Mouse (Mus musculus) G1E-ER4 (cell line): ENCODE results near the gene Raet1e. TPM values are rescaled to one million over a fixed set of nuclear protein-coding genes. Genes with fewer than 3 reads are reported as not detected.
"Not testable (repeated sequence)": the region's sequence is repeated elsewhere in the genome, so short reads cannot be mapped to it uniquely, and the experiment has no call there.

ENCODE experiments used
- GATA1 ChIP-seq: IDR thresholded peaks from one replicate; pipeline ENCODE4 v1.8.0; 2012; ENCODE audit warnings: low read length, inconsistent platforms
- polyA plus RNA-seq: library from polyadenylated mRNA; stranded (reverse); fragments of >175 nt; gene quantifications from 2 replicates; pipeline ENCODE4 v1.2.3, GENCODE M21; 2012

Gene Raet1e
- polyA plus RNA-seq = not detected in 2 replicates

DNA sequence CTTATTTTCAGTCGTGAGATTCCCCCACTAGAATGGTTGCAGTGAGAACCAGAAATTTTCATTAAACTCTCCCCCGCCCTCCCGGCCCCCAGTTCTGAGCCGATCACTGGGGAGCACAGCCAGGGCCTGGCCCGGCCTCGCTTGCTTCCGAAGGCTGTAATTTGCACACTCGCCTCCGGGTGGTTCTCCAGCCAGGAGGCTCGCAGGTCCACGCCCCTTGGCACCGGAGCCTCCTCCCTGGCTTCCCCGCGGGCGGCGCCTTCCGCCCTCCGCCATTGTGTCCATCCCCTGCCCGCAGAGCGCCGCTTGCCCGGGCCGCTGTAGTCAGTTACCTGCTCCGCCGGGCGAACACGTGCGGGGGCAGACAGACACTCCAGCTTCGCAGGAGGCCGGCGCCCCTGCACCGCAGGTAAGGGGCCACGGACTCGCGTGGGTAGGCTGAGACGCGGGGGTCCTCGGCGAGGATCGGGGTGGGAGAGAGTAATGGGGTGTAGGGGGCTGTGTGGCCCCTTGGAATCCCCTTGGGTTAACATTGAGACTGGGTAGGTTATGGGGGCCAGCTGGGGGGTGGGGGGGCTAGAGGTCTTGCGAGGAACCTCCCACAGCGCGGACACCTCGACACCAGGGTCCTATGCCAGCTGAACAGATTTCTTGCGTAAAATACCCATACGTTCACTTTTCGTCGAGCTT lies at the start of gene Raet1e, which contains the start of gene H60b:
Raet1e (plus strand) TSS at position 260 of the 690 bp plus-strand sequence.
H60b (plus strand) TSS at position 277 of the 690 bp plus-strand sequence.
- TF ChIP-seq GATA1 = not testable (repeated sequence)

DNA sequence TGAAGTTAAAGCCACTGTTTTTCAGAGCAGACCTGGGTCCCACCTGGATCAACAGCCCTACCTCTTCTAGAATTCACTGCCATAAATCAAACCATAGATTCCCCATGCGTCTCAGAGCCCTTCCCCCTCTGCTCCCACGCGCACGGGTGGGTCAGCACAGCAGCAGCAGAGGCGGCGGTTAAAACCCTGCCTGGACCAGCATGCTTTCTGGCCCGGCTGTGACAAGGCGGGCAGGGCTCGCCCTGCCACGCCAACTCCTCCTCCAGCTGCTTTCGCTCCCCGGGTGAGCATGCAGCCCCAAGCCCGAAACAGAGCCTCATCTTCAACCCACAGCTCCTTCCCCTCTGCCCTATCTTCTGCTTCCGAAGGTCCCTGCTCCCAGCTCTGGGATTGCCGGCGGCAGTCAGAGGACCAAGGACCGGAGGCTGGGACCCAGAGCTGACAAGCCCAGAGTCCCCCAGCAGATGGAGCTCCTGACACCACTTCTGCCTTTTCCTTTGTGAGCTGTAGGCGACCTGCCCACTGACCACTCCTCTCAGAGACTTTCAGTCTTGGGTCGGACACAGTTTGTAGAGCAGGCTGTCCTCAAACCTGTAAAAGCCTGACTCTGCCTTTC lies 17.6 kb upstream of the Raet1e start:
- no peak for TF ChIP-seq GATA1

DNA sequence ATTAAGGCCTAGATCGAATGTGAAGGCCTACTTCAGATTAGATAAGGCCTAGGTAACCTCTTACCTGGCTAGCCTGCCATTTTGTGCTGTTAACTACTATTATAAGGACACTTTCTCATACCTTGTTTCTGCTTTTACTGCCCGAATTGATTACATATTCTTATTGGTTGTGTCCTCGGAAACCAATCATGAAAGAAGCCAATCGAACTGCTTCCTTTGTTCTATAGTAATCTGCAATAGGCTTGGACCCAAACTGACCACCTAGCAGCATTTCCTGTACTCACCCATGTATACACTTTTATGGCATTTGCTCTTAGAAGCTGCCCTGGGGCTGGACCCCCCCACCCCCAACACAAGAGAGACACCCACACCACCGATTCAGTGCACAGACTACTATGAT lies 15.4 kb upstream of the Raet1e start:
- no peak for TF ChIP-seq GATA1

DNA sequence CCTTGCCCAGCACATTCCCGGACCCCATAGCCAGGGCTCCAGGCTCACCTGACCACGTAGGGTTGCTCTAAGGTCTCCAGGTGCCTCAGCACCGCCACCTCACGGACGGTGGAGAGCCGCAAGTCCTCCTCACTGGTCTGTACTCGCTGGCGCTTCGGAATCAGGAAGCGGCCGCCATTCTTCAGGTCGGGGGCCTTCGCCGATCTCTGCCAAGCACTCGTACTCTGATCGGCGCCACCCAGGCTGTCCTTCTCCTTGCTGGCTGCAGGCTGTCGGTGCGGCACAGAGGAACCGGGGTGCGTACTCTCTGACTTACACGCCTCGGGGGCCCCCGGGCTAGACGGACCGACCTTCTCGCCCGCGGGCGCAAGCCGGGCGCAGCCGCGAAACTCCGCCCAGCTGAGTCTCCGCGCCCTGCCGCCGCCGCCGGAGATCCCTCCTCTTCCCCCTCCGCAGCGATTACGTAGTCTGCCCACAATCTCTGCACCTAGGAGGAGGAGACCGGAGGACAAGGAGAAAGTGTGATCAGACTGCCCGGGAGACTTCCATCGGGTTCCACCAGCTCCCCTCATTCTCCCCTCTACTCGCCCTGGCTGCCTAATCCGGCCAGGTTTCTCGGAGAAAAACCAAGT lies 9.8 kb upstream of the Raet1e start:
- TF ChIP-seq GATA1 = no peak

DNA sequence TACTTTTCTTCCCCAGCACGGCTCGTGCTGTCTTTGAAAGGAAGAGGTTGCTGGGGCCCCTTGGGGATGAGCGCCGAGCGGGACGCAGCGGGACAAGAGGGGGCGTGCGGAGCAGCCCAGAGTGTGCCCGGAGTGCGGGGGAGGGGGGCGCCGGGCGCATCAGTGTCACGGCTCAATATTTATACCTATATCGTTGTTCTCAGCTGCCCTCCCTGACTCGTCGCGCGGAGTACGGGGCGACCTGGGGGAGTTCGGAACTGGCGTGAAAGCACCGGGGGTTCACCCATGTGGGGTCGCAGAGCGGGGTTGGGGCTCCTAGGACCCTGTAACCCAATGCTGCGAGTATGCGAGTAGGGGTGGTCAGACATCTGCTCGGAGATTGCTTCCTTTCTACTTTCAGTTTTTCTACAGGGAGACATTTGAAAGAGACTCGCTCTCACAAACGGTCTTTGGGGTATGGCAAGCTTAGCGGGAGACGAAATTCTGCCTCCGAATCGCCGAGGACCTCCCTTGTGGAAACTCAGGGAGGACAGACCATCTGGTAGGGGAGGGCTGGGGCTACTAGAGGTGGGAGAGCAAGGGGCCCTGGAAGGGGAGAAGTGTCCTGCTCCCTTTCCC lies 9.2 kb upstream of the Raet1e start, which contains the start of gene E030030I06Rik:
E030030I06Rik (minus strand) TSS at position 198 of the 618 bp plus-strand sequence.
- no peak for TF ChIP-seq GATA1

DNA sequence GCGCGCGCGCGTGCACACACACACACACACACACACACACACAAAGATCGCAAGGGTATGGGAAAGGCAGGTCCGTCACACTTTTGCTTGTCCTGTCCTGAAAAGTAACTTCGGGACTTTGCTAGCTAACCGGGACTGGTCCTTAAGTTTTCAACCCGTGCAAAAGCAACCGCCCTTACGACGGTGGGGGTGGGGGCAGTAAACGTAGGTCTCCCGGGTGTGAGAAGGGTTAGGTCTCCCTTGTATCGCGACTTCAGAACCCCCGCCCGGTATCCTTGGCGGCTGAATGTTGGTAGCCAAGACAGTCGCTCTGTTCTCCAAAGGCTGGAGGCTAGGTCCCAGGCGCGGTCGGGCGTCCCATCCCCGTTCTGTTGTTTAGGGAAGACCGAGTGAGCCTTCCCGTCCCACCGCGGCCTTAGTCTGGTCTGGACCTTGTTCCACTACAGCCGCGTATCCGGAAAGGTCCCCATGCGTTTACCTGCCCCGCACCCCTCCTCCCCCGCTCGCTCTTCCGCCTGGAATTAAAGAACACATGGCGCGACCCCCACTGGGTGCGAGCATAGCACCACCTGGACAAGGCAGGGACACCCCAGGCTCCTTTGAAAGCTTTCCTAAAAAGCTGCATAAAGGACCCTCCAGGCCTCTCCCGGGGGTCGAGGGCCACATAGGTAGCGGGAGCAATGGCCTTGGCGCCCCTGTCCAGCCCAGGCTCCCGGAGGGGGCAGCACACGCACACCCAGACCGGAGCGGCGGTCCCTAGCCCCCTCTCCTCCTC lies 8.5 kb upstream of the Raet1e start:
- no peak for TF ChIP-seq GATA1

DNA sequence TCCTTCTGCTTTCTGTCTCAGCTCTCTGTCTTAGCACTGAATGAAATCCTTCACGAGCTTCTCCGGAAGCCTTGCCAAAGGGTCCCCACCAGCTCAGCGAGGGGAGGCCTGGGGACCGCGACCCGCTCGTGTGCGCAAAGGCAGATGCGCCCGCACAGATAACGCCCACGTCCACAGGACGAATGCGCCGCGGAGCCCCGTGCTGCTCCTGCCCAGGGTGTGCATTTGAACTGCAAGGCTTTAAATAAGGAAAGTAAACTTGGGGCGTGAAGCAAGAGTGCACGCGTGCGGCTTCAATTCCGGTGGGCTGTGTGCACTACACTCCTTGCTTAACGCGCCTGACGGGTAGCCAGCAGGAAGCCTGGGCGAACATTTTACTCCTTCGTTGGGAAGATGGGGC lies 7.8 kb upstream of the Raet1e start:
- no peak for TF ChIP-seq GATA1

DNA sequence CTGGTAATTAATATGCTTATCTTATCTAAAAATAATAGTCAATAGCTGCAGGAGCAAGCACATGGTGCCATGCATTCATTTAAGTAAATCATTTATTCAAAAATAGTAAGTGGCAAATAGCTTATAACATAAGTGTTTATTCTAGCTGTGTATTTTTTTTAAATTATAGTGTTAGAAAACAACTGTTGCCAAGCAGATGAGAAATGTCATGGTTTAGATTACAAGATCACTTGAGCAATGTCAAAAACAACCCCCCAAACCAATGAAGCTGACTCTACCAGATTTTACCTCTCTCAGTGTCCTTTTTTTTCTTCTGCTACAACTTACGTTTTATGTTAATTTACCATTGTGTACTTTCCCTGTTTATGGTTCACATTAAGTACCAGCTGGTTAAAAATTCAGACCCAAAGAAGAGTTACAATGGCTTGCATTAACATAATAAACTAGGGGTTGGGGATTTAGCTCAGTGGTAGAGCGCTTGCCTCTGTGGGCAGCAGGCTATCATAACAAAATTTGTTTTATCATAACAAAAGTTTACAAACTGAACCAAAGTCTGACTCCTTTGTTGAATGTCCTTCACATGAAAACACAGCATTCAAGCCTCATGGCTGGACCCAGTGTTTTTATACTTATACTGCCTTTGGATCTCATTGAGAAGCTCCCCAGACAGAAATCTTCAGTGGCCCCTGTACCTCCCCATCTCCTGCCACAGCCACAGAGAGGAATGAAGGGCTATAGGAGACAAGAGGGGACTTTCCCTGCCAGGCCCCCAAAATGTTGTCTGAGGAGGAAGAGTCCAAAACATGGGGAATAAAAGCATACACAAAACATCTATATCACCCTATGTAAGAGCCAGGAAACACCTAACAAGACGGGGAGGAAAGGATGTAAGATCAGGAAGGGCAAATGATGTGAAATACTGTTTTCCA lies 3.2 kb upstream of the Raet1e start:
- no peak for TF ChIP-seq GATA1

DNA sequence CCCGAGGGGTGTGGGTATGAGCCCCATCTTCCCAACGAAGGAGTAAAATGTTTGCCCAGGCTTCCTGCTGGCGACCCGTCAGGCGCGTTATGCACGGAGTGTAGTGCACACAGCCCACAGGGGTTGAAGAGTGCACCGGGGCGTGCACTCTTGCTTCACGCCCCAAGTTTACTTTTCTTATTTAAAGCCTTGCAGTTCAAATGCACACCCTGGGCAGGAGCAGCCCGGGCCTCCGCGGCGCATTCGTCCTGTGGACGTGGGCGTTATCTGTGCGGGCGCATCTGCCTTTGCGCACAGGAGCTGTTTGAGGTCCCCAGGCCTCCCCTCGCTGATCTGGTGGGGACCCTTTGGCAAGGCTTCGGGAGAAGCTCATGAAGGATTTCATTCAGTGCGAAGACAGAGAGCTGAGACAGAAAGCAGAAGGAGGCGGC lies 777 bp downstream of the Raet1e start:
- TF ChIP-seq GATA1 = no peak

DNA sequence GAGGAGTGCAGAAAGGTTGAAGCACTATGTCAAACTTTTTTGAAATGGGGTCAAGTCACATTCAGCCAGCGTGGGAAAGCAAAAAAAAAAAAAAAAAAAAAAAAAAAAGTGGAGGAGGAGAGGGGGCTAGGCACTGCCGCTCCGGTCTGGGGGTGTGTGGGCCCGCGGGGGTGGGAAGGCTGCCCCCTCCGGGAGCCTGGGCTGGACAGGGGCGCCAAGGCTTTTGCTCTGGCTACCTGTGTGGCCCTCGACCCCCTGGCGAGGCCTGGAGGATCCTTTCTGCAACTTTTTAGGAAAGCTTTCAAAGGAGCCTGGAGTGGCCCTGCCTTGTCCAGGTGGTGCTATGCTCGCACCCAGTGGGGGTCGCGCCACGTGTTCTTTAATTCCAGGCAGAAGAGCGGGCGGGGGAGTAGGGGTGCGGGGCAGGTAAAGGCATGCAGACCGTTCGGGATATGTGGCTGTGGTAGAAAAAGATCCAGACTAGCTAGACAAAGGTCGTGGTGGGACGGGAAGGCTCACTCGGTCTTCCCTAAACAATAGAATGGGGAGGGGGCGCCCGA lies 1.3 kb downstream of the Raet1e start:
- no peak for TF ChIP-seq GATA1

DNA sequence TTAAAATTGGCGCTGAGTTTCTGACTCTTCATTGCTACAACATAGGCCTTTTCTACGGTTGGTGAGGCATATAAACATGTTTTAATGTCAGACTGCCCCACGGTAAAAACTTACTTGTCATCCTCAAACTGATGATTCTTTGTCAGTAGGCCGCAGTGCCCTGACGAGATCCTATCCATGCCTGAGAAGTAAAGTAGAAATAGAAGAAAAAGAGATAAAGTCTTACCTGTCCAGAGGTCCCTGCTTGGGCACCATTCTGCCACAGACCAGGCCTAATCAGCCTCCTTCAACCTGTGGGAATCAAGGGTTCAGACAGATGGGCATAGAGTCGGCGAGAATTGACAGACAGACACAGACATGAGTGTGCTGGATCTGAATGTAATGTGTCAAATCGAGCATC lies 106.7 kb downstream of the Raet1e start:
- TF ChIP-seq GATA1 = no peak

DNA sequence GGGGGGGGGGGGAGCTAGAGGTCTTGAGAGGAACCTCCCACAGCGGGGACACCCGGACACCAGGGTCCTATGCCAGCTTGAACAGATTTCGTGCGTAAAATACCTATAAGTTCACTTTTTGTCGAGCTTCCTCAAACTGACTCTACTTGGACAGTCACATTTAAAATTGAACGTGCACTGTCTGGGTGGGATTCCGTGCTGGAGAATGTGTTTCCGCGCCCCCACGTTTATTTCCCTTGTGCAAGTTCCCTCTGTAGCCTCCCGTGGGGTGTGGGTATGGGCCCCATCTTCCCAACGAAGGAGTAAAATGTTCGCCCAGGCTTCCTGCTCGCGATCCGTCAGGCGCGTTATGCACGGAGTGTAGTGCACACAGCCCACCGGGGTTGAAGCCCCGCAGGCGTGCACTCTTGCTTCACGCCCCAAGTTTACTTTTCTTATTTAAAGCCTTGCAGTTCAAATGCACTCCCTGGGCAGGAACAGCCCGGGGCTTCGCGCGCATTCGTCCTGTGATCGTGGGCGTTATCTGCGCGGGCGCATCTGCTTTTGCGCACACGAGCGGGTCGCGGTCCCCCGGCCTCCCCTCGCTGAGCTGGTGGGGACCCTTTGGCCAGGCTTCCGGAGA lies 115.4 kb downstream of the Raet1e start:
- TF ChIP-seq GATA1 = no peak

DNA sequence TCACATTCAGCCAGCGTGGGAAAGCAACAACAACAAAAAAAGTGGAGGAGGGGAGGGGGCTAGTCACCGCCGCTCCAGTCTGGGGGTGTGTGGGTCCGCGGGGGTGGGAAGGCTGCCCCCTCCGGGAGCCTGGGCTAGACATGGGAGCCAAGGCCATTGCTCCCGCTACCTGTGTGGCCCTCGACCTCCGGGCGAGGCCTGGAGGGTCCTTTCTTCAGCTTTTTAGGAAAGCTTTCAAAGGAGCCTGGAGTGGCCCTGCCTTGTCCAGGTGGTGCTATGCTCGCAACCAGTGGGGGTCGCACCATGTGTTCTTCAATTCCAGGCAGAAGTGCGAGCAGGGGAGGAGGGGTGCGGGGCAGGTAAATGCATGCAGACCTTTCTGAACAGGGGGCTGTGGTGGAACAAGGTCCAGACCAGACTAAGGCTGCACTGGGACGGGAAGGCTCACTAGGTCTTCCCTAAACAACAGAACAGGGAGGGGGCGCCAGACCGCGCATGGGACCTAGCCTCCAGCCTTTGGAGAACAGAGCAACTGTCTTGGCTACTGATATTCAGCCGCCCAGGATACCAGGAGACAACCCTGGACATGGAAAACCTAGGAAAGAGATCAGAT lies 116.2 kb downstream of the Raet1e start:
- TF ChIP-seq GATA1 = no peak
